In genomic region chr17:26064916-26065315, GRCm38 (mm10) we compare ENCODE assay signal across 14 mouse cellular contexts. TPM values are rescaled to one million over a fixed set of nuclear protein-coding genes. Genes with fewer than 3 reads are reported as not detected.
DNase-seq lines count a peak whose midpoint lies in the region; ATAC-seq lines count a peak whose summit lies in the region.
"Had no signal": no experiment of that assay in that cellular context is flagged by ENCODE, and none has a peak within 500 bp of the region (broad histone marks: within the 10 kb centered on the region; RNA-seq: fewer than 3 reads in every experiment).

No protein-coding gene starts in this region.

- 79% methylated on average over 6 of the region's 6 CpGs for WGBS in forebrain, embryonic 11.5 days
- 80% methylated on average over 6 of the region's 6 CpGs for WGBS in forebrain, embryonic 10.5 days
- 69% methylated on average over 6 of the region's 6 CpGs for WGBS in kidney, embryonic 15.5 days
- WGBS in hindbrain, embryonic 15.5 days: 53% methylated on average over 6 of the region's 6 CpGs
- 72% methylated on average over 6 of the region's 6 CpGs for WGBS in neural tube, embryonic 13.5 days

- no peak overlapping the region for H3K4me3 ChIP-seq in forebrain, embryonic 11.5 days (ENCODE audit: low read depth, low read length)
- H3K4me3 ChIP-seq in forebrain, embryonic 10.5 days: no peak overlapping the region
- no peak overlapping the region for H3K4me3 ChIP-seq in kidney, embryonic 15.5 days (replicated peaks)
- peak overlapping the region; percentile 1; the same call in 1 of the 2 replicates for H3K4me3 ChIP-seq in hindbrain, embryonic 15.5 days
- H3K4me3 ChIP-seq in neural tube, embryonic 13.5 days: peak overlapping the region; percentile 12
- H3K4me3 ChIP-seq: liver, embryonic 12.5 days had no signal

- no peak overlapping the region for H3K9ac ChIP-seq in forebrain, embryonic 11.5 days (ENCODE audit: low read length)
- no peak overlapping the region for H3K9ac ChIP-seq in kidney, embryonic 15.5 days
- peak overlapping the region; percentile 5; the same call in 1 of the 2 replicates for H3K9ac ChIP-seq in hindbrain, embryonic 15.5 days
- H3K9ac ChIP-seq in neural tube, embryonic 13.5 days: peak overlapping the region; percentile 38; the same call in 1 of the 2 replicates
- H3K9ac ChIP-seq: liver, embryonic 12.5 days had no signal

- ATAC-seq in forebrain, embryonic 11.5 days (replicated peaks; ENCODE audit: low FRiP score): no peak
- no peak for ATAC-seq in kidney, embryonic 15.5 days (replicated peaks; ENCODE audit: low FRiP score)
- ATAC-seq in hindbrain, embryonic 15.5 days (ENCODE audit: low FRiP score, low read depth): no peak
- ATAC-seq in neural tube, embryonic 13.5 days (ENCODE audit: low read depth): no peak
- ATAC-seq: liver, embryonic 12.5 days had no signal

- 0 out of 2 replicates have a peak, but pooled peaks cover 3% of the 10 kb centered on the region for H3K36me3 ChIP-seq in forebrain, embryonic 11.5 days (ENCODE audit: control insufficient read depth, insufficient read depth, low read length)
- H3K36me3 ChIP-seq in forebrain, embryonic 10.5 days (replicated peaks): peaks cover 64% of the 10 kb centered on the region
- peaks cover 15% of the 10 kb centered on the region; the same call in 1 of the 2 replicates for H3K36me3 ChIP-seq in kidney, embryonic 15.5 days
- 0 out of 2 replicates have a peak, but pooled peaks cover 4% of the 10 kb centered on the region for H3K36me3 ChIP-seq in hindbrain, embryonic 15.5 days
- peaks cover 35% of the 10 kb centered on the region for H3K36me3 ChIP-seq in neural tube, embryonic 13.5 days
- H3K36me3 ChIP-seq: liver, embryonic 12.5 days had no signal

- no peak for DNase-seq in forebrain, embryonic 11.5 days (ENCODE audit: low spot score)
- DNase-seq in forebrain, embryonic 10.5 days (ENCODE audit: extremely low spot score, low spot score): no peak
- DNase-seq in kidney, postnatal 10 days: no peak
- DNase-seq in ovary, adult 18-20 months (ENCODE audit: low spot score): no peak
- DNase-seq in left cerebral cortex, adult 18-20 months (ENCODE audit: low spot score in 2 of 2): no peak
- DNase-seq: adrenal gland, postnatal 25 days; cerebellum, adult 9-10 months; gastrocnemius, postnatal 36 days; lung, postnatal 36 days had no signal

- peaks cover 13% of the 10 kb centered on the region for H3K4me1 ChIP-seq in forebrain, embryonic 11.5 days (replicated peaks; ENCODE audit: control insufficient read depth, insufficient read depth, low read length)
- H3K4me1 ChIP-seq in forebrain, embryonic 10.5 days: peaks cover 49% of the 10 kb centered on the region
- H3K4me1 ChIP-seq in kidney, embryonic 15.5 days: peaks cover 43% of the 10 kb centered on the region
- peaks cover 82% of the 10 kb centered on the region for H3K4me1 ChIP-seq in hindbrain, embryonic 15.5 days (replicated peaks)
- peaks cover 89% of the 10 kb centered on the region for H3K4me1 ChIP-seq in neural tube, embryonic 13.5 days (replicated peaks)

- 0 out of 2 replicates have a peak overlapping the region, but pooled peaks have one; percentile 6 for H3K4me2 ChIP-seq in forebrain, embryonic 11.5 days (ENCODE audit: low read depth, low read length, severe bottlenecking)
- H3K4me2 ChIP-seq in kidney, embryonic 15.5 days: no peak overlapping the region
- H3K4me2 ChIP-seq in hindbrain, embryonic 15.5 days: peak overlapping the region; percentile 97
- H3K4me2 ChIP-seq in neural tube, embryonic 13.5 days: peak overlapping the region; percentile 100
- H3K4me2 ChIP-seq: liver, embryonic 12.5 days had no signal

- no peaks in the 10 kb centered on the region for H3K27me3 ChIP-seq in forebrain, embryonic 11.5 days (ENCODE audit: control insufficient read depth, insufficient read depth, low read length)
- H3K27me3 ChIP-seq in forebrain, embryonic 10.5 days (ENCODE audit: poor library complexity, severe bottlenecking): peaks cover 16% of the 10 kb centered on the region
- no peaks in the 10 kb centered on the region for H3K27me3 ChIP-seq in kidney, embryonic 15.5 days
- H3K27me3 ChIP-seq in hindbrain, embryonic 15.5 days: no peaks in the 10 kb centered on the region
- no peaks in the 10 kb centered on the region for H3K27me3 ChIP-seq in neural tube, embryonic 13.5 days

- no peak overlapping the region for H3K27ac ChIP-seq in forebrain, embryonic 11.5 days (ENCODE audit: low read depth, low read length)
- no peak overlapping the region for H3K27ac ChIP-seq in forebrain, embryonic 10.5 days
- H3K27ac ChIP-seq in kidney, embryonic 15.5 days: 0 out of 2 replicates have a peak overlapping the region, but pooled peaks have one; percentile 4
- H3K27ac ChIP-seq in hindbrain, embryonic 15.5 days (replicated peaks): no peak overlapping the region
- no peak overlapping the region for H3K27ac ChIP-seq in neural tube, embryonic 13.5 days (replicated peaks)
- H3K27ac ChIP-seq: liver, embryonic 12.5 days had no signal

- H3K9me3 ChIP-seq in forebrain, embryonic 11.5 days (ENCODE audit: control insufficient read depth, low read length): no peaks in the 10 kb centered on the region
- H3K9me3 ChIP-seq in forebrain, embryonic 10.5 days: no peaks in the 10 kb centered on the region
- no peaks in the 10 kb centered on the region for H3K9me3 ChIP-seq in kidney, embryonic 15.5 days (replicated peaks)
- no peaks in the 10 kb centered on the region for H3K9me3 ChIP-seq in hindbrain, embryonic 15.5 days
- no peaks in the 10 kb centered on the region for H3K9me3 ChIP-seq in neural tube, embryonic 13.5 days
- H3K9me3 ChIP-seq: G1E; liver, embryonic 12.5 days had no signal

RNA-seq across cellular contexts. Expression of gene Rab11fip3, which starts 4.4 kb away (rescaled TPM):
- 31.3 and 35.1 TPM in 2 replicates for polyA plus RNA-seq in forebrain, embryonic 11.5 days (2014; fragmentation: Nextera tagmentation; extraction: Ambion mirVana)
- 21.0 and 22.3 TPM in 2 replicates for polyA plus RNA-seq in forebrain, embryonic 10.5 days (2016; fragmentation: Nextera tagmentation; extraction: Ambion mirVana)
- 29.1 and 30.2 TPM in 2 replicates for polyA plus RNA-seq in kidney, embryonic 15.5 days (2015; fragmentation: Nextera tagmentation; extraction: Ambion mirVana)
- 27.2 and 31.0 TPM in 2 replicates for polyA plus RNA-seq in hindbrain, embryonic 15.5 days (2015; fragmentation: Nextera tagmentation; extraction: Ambion mirVana)
- 25.9 and 28.3 TPM in 2 replicates for polyA plus RNA-seq in neural tube, embryonic 13.5 days (2015; fragmentation: Nextera tagmentation; extraction: Ambion mirVana)
- total RNA-seq in left cerebral cortex, adult 18-20 months (2021): 10 to 100 TPM; 97.8 to 98.4 TPM

RNA-seq across cellular contexts. Expression of gene Decr2, which starts 25.2 kb away (rescaled TPM):
- 22.5 and 24.6 TPM in 2 replicates for polyA plus RNA-seq in forebrain, embryonic 11.5 days (2014; fragmentation: Nextera tagmentation; extraction: Ambion mirVana)
- 23.5 and 24.7 TPM in 2 replicates for polyA plus RNA-seq in forebrain, embryonic 10.5 days (2016; fragmentation: Nextera tagmentation; extraction: Ambion mirVana)
- polyA plus RNA-seq in kidney, embryonic 15.5 days (2015; fragmentation: Nextera tagmentation; extraction: Ambion mirVana): 42.9 and 45.7 TPM in 2 replicates
- polyA plus RNA-seq in hindbrain, embryonic 15.5 days (2015; fragmentation: Nextera tagmentation; extraction: Ambion mirVana): 40.6 and 42.0 TPM in 2 replicates
- polyA plus RNA-seq in neural tube, embryonic 13.5 days (2015; fragmentation: Nextera tagmentation; extraction: Ambion mirVana): 32.7 and 35.1 TPM in 2 replicates
- total RNA-seq in left cerebral cortex, adult 18-20 months (2021): 10 to 100 TPM; 29.9 to 35.5 TPM

RNA-seq across cellular contexts. Expression of gene Nme4, which starts 30.5 kb away (rescaled TPM):
- 74.6 and 89.6 TPM in 2 replicates for polyA plus RNA-seq in forebrain, embryonic 11.5 days (2014; fragmentation: Nextera tagmentation; extraction: Ambion mirVana)
- polyA plus RNA-seq in forebrain, embryonic 10.5 days (2016; fragmentation: Nextera tagmentation; extraction: Ambion mirVana): 126 and 138 TPM in 2 replicates
- 101 and 103 TPM in 2 replicates for polyA plus RNA-seq in kidney, embryonic 15.5 days (2015; fragmentation: Nextera tagmentation; extraction: Ambion mirVana)
- 24.3 and 25.1 TPM in 2 replicates for polyA plus RNA-seq in hindbrain, embryonic 15.5 days (2015; fragmentation: Nextera tagmentation; extraction: Ambion mirVana)
- 29.6 and 32.2 TPM in 2 replicates for polyA plus RNA-seq in neural tube, embryonic 13.5 days (2015; fragmentation: Nextera tagmentation; extraction: Ambion mirVana)
- total RNA-seq in left cerebral cortex, adult 18-20 months (2021): 1 to 10 TPM; 3.2 to 3.9 TPM

RNA-seq across cellular contexts. Expression of gene Tmem8, which starts 48.2 kb away (rescaled TPM):
- 1.2 and 1.3 TPM in 2 replicates for polyA plus RNA-seq in forebrain, embryonic 11.5 days (2014; fragmentation: Nextera tagmentation; extraction: Ambion mirVana)
- polyA plus RNA-seq in forebrain, embryonic 10.5 days (2016; fragmentation: Nextera tagmentation; extraction: Ambion mirVana): 1.7 and 1.8 TPM in 2 replicates
- polyA plus RNA-seq in kidney, embryonic 15.5 days (2015; fragmentation: Nextera tagmentation; extraction: Ambion mirVana): 3.8 and 5.1 TPM in 2 replicates
- polyA plus RNA-seq in hindbrain, embryonic 15.5 days (2015; fragmentation: Nextera tagmentation; extraction: Ambion mirVana): 4.5 and 4.8 TPM in 2 replicates
- 3.3 TPM in 2 replicates for polyA plus RNA-seq in neural tube, embryonic 13.5 days (2015; fragmentation: Nextera tagmentation; extraction: Ambion mirVana)
- 10 to 100 TPM; 13.8 to 14.0 TPM for total RNA-seq in left cerebral cortex, adult 18-20 months (2021)

RNA-seq across cellular contexts. Expression of gene Mrpl28, which starts 58.4 kb away (rescaled TPM):
- polyA plus RNA-seq in forebrain, embryonic 11.5 days (2014; fragmentation: Nextera tagmentation; extraction: Ambion mirVana): 273 and 285 TPM in 2 replicates
- polyA plus RNA-seq in forebrain, embryonic 10.5 days (2016; fragmentation: Nextera tagmentation; extraction: Ambion mirVana): 318 and 342 TPM in 2 replicates
- 207 and 218 TPM in 2 replicates for polyA plus RNA-seq in kidney, embryonic 15.5 days (2015; fragmentation: Nextera tagmentation; extraction: Ambion mirVana)
- polyA plus RNA-seq in hindbrain, embryonic 15.5 days (2015; fragmentation: Nextera tagmentation; extraction: Ambion mirVana): 183 and 184 TPM in 2 replicates
- 171 and 174 TPM in 2 replicates for polyA plus RNA-seq in neural tube, embryonic 13.5 days (2015; fragmentation: Nextera tagmentation; extraction: Ambion mirVana)
- 10 to 100 TPM; 64.3 to 66.9 TPM for total RNA-seq in left cerebral cortex, adult 18-20 months (2021)

Comparison
In these comparisons a context has a peak if more than half of its experiments do, and no peak if none do; other contexts are left out.
1. H3K4me3 ChIP-seq: peak in hindbrain, embryonic 15.5 days (single experiment) and neural tube, embryonic 13.5 days (single experiment); none in forebrain, embryonic 11.5 days (single experiment), forebrain, embryonic 10.5 days (single experiment) and kidney, embryonic 15.5 days (single experiment).
2. H3K9ac ChIP-seq: peak in hindbrain, embryonic 15.5 days (single experiment) and neural tube, embryonic 13.5 days (single experiment); none in forebrain, embryonic 11.5 days (single experiment) and kidney, embryonic 15.5 days (single experiment).